In genomic region chr16:96087436-96087835, GRCm38 (mm10) we compare ENCODE assay signal across 17 mouse cellular contexts. TPM values are rescaled to one million over a fixed set of nuclear protein-coding genes. Genes with fewer than 3 reads are reported as not detected.
DNase-seq lines count a peak whose midpoint lies in the region; ATAC-seq and TF ChIP-seq lines count a peak whose summit lies in the region.
"Had no signal": no experiment of that assay in that cellular context is flagged by ENCODE, and none has a peak within 500 bp of the region (broad histone marks: within the 10 kb centered on the region; RNA-seq: fewer than 3 reads in every experiment).

No protein-coding gene starts in this region.

- no peak for TF ChIP-seq RAD21 in CH12.LX (IDR thresholded peaks at IDR 0.05; ENCODE audit: low read depth, low read length)

- H3K4me2 ChIP-seq in hindbrain, postnatal 0 days (ENCODE audit: low read depth, low read length), result no peak overlapping the region
- no peak overlapping the region for H3K4me2 ChIP-seq in hindbrain, embryonic 14.5 days (replicated peaks)
- H3K4me2 ChIP-seq in lung, embryonic 14.5 days, result no peak overlapping the region
- no peak overlapping the region for H3K4me2 ChIP-seq in CH12.LX (ENCODE audit: insufficient read depth, low read depth, poor library complexity, severe bottlenecking)
- H3K4me2 ChIP-seq: embryonic facial prominence, embryonic 12.5 days; forebrain, embryonic 15.5 days; heart, embryonic 13.5 days had no signal

- no peaks in the 10 kb centered on the region for H3K9me3 ChIP-seq in hindbrain, postnatal 0 days (ENCODE audit: low read length)
- H3K9me3 ChIP-seq in hindbrain, embryonic 14.5 days (ENCODE audit: control insufficient read depth, low read length), result no peaks in the 10 kb centered on the region
- no peaks in the 10 kb centered on the region for H3K9me3 ChIP-seq in lung, embryonic 14.5 days (ENCODE audit: low read depth, low read length)
- H3K9me3 ChIP-seq in CH12.LX (replicated peaks; ENCODE audit: low read length), result peaks cover 10% of the 10 kb centered on the region
- H3K9me3 ChIP-seq: embryonic facial prominence, embryonic 12.5 days; forebrain, embryonic 15.5 days; heart, embryonic 13.5 days had no signal

- no peak for DNase-seq in hindbrain, postnatal 0 days (ENCODE audit: low spot score)
- no peak for DNase-seq in hindbrain, embryonic 14.5 days (ENCODE audit: low spot score)
- no peak for DNase-seq in lung, embryonic 14.5 days
- no peak for DNase-seq in lung, postnatal 4 days
- DNase-seq in 416B (ENCODE audit: low read depth) (peak; percentile 24), CH12.LX (ENCODE audit: extremely low read depth) (no peak)
- no peak for DNase-seq in thymus, adult 2 months
- no peak for DNase-seq in adrenal gland, adult 2 months
- DNase-seq: adrenal gland, postnatal 10 days; cerebellum, adult 11-12 months; cerebellum, adult 9-10 months; cerebellum, postnatal 25 days; heart, postnatal 36 days had no signal

- peak; percentile 7; the same call in 1 of the 2 replicates for TF ChIP-seq CTCF in hindbrain, postnatal 0 days (IDR thresholded peaks at IDR 0.05; ENCODE audit: low read depth)
- 0 out of 2 replicates have a peak, but pooled peaks have one; percentile 11 for TF ChIP-seq CTCF in lung, embryonic 14.5 days (IDR thresholded peaks at IDR 0.05; ENCODE audit: low read depth)
- TF ChIP-seq CTCF in CH12.LX (conservative IDR thresholded peaks at IDR 0.05 in 1 of 2, IDR thresholded peaks at IDR 0.05 in 1 of 2; ENCODE audit: low read depth in 2 of 2, low read length in 2 of 2), result peak in 1 of 2 experiments; percentile 11; a peak in 1 of 4 replicates
- TF ChIP-seq CTCF in thymus, adult 2 months (IDR thresholded peaks at IDR 0.05; ENCODE audit: borderline replicate concordance, control insufficient read depth, extremely low read depth, insufficient read depth, low read length, poor library complexity), result no peak

- no peak for ATAC-seq in hindbrain, postnatal 0 days
- no peak for ATAC-seq in hindbrain, embryonic 14.5 days (ENCODE audit: low FRiP score)
- no peak for ATAC-seq in lung, embryonic 14.5 days (ENCODE audit: insufficient read depth)
- ATAC-seq: forebrain, embryonic 15.5 days; hindbrain, embryonic 16.5 days had no signal

- no peak for TF ChIP-seq EP300 in CH12.LX (IDR thresholded peaks at IDR 0.05; ENCODE audit: low read length)

- no peaks in the 10 kb centered on the region for H3K27me3 ChIP-seq in hindbrain, postnatal 0 days (ENCODE audit: insufficient read depth, low read length)
- no peaks in the 10 kb centered on the region for H3K27me3 ChIP-seq in hindbrain, embryonic 14.5 days (ENCODE audit: control insufficient read depth, insufficient read depth, low read length)
- no peaks in the 10 kb centered on the region for H3K27me3 ChIP-seq in lung, embryonic 14.5 days (ENCODE audit: insufficient read depth, low read length)
- peaks cover 94% of the 10 kb centered on the region for H3K27me3 ChIP-seq in CH12.LX (replicated peaks)
- no peaks in the 10 kb centered on the region for H3K27me3 ChIP-seq in thymus, adult 2 months (ENCODE audit: control insufficient read depth, insufficient read depth, low read length)
- H3K27me3 ChIP-seq: embryonic facial prominence, embryonic 12.5 days; forebrain, embryonic 15.5 days; heart, embryonic 13.5 days had no signal

- dilution Hi-C loops in CH12.LX (cut with MboI; ENCODE audit: extremely low pct_ligation_motif_present, extremely low pct_unique_long_range_greater_than_20kb, low sequenced_read_pairs), result no loop called here

- H3K79me2 ChIP-seq in CH12.LX (replicated peaks; ENCODE audit: control insufficient read depth, extremely low read depth, insufficient read depth, poor library complexity, severe bottlenecking), result no peaks in the 10 kb centered on the region

- H3K36me3 ChIP-seq in hindbrain, postnatal 0 days (ENCODE audit: insufficient read depth, low read length), result no peaks in the 10 kb centered on the region
- H3K36me3 ChIP-seq in hindbrain, embryonic 14.5 days (replicated peaks; ENCODE audit: control insufficient read depth, insufficient read depth), result no peaks in the 10 kb centered on the region
- no peaks in the 10 kb centered on the region for H3K36me3 ChIP-seq in lung, embryonic 14.5 days (ENCODE audit: insufficient read depth)
- H3K36me3 ChIP-seq in CH12.LX (replicated peaks in 1 of 2; ENCODE audit: control insufficient read depth in 1 of 2, insufficient read depth in 1 of 2, low read length in 1 of 2), result no peaks in the 10 kb centered on the region
- H3K36me3 ChIP-seq in thymus, adult 2 months (ENCODE audit: control insufficient read depth, insufficient read depth, low read length), result no peaks in the 10 kb centered on the region
- H3K36me3 ChIP-seq: embryonic facial prominence, embryonic 12.5 days; forebrain, embryonic 15.5 days; heart, embryonic 13.5 days had no signal

- no peaks in the 10 kb centered on the region for H3K4me1 ChIP-seq in hindbrain, postnatal 0 days (ENCODE audit: insufficient read depth, low read length)
- peaks cover 6% of the 10 kb centered on the region; the same call in 1 of the 2 replicates for H3K4me1 ChIP-seq in hindbrain, embryonic 14.5 days (replicated peaks; ENCODE audit: control insufficient read depth, insufficient read depth, low read length)
- H3K4me1 ChIP-seq in lung, embryonic 14.5 days (ENCODE audit: insufficient read depth), result peaks cover 4% of the 10 kb centered on the region; the same call in 1 of the 2 replicates
- peaks cover 0 to 23% of the 10 kb centered on the region in 2 experiments; a peak in 2 of 4 replicates for H3K4me1 ChIP-seq in CH12.LX (ENCODE audit: control insufficient read depth in 1 of 2, insufficient read depth in 2 of 2)
- peaks cover 46% of the 10 kb centered on the region for H3K4me1 ChIP-seq in thymus, adult 2 months (replicated peaks; ENCODE audit: control insufficient read depth, insufficient read depth, low read length)

- no peak overlapping the region for H3K4me3 ChIP-seq in hindbrain, postnatal 0 days (ENCODE audit: low read length)
- H3K4me3 ChIP-seq in hindbrain, embryonic 14.5 days (replicated peaks; ENCODE audit: low read length), result no peak overlapping the region
- no peak overlapping the region for H3K4me3 ChIP-seq in lung, embryonic 14.5 days (ENCODE audit: low read depth, low read length)
- H3K4me3 ChIP-seq in CH12.LX (replicated peaks in 1 of 3; ENCODE audit: low read depth in 2 of 3, low read length in 2 of 3, poor library complexity in 1 of 3), result no peak overlapping the region
- H3K4me3 ChIP-seq in thymus, adult 2 months (ENCODE audit: control insufficient read depth, insufficient read depth, low read length), result no peak overlapping the region
- H3K4me3 ChIP-seq: embryonic facial prominence, embryonic 12.5 days; forebrain, embryonic 15.5 days; heart, embryonic 13.5 days had no signal

- H3K9ac ChIP-seq in hindbrain, postnatal 0 days (replicated peaks; ENCODE audit: low read length), result no peak overlapping the region
- no peak overlapping the region for H3K9ac ChIP-seq in hindbrain, embryonic 14.5 days
- H3K9ac ChIP-seq in lung, embryonic 14.5 days, result no peak overlapping the region
- no peak overlapping the region for H3K9ac ChIP-seq in CH12.LX (ENCODE audit: insufficient read depth, low read depth)
- H3K9ac ChIP-seq: embryonic facial prominence, embryonic 12.5 days; forebrain, embryonic 15.5 days; heart, embryonic 13.5 days had no signal

- 80% methylated on average over 4 of the region's 4 CpGs for WGBS in hindbrain, postnatal 0 days
- 79% methylated on average over 4 of the region's 4 CpGs for WGBS in hindbrain, embryonic 14.5 days
- WGBS in lung, embryonic 14.5 days, result 75% methylated on average over 4 of the region's 4 CpGs
- WGBS in thymus, adult 2 months, result 54% methylated on average over 4 of the region's 4 CpGs

- TF ChIP-seq POLR2A in CH12.LX (IDR thresholded peaks at IDR 0.05; ENCODE audit: low read depth, low read length), result no peak
- no peak for TF ChIP-seq POLR2A in thymus, adult 2 months (IDR thresholded peaks at IDR 0.05; ENCODE audit: control insufficient read depth, extremely low read depth, insufficient read depth, low read length, poor library complexity)

- no peak overlapping the region for H3K27ac ChIP-seq in hindbrain, postnatal 0 days
- H3K27ac ChIP-seq in hindbrain, embryonic 14.5 days, result no peak overlapping the region
- H3K27ac ChIP-seq in lung, embryonic 14.5 days (ENCODE audit: low read depth), result no peak overlapping the region
- H3K27ac ChIP-seq in CH12.LX (ENCODE audit: insufficient read depth, low read depth), result no peak overlapping the region
- H3K27ac ChIP-seq in thymus, adult 2 months (ENCODE audit: control insufficient read depth, insufficient read depth, low read length), result no peak overlapping the region
- H3K27ac ChIP-seq: embryonic facial prominence, embryonic 12.5 days; forebrain, embryonic 15.5 days; heart, embryonic 13.5 days had no signal

- in situ Hi-C loops in CH12.LX (cut with MboI; ENCODE audit: low pct_ligation_motif_present, low pct_unique_long_range_greater_than_20kb, low sequenced_read_pairs), result no loop called here

RNA-seq across cellular contexts. Expression of gene Brwd1, which starts 5.1 kb away (rescaled TPM):
- 128 and 130 TPM in 2 replicates for total RNA-seq in hindbrain, postnatal 0 days (2014; rRNA removed)
- 135 and 144 TPM in 2 replicates for polyA plus RNA-seq in hindbrain, postnatal 0 days (2015; fragmentation: Nextera tagmentation; extraction: Ambion mirVana)
- 316 and 319 TPM in 2 replicates for polyA plus RNA-seq in hindbrain, embryonic 14.5 days (2014; fragmentation: Nextera tagmentation; extraction: Ambion mirVana)
- 107 and 109 TPM in 2 replicates for polyA plus RNA-seq in lung, embryonic 14.5 days (2014; fragmentation: Nextera tagmentation; extraction: Ambion mirVana)
- 7.1 and 8.1 TPM in 2 replicates for total RNA-seq in CH12.LX (2012; rRNA removed)
- total RNA-seq in CH12.LX (2014; rRNA removed), result 4.3 and 4.4 TPM in 2 replicates
- 3.4 and 4.4 TPM in 2 replicates for polyA plus RNA-seq in CH12.LX (2012; ENCODE audit: insufficient read length, low read depth)
- 48.5 and 62.1 TPM in 2 replicates for polyA plus RNA-seq in thymus, adult 2 months (2012; rRNA removed)
- 10 to 100 TPM; 62.3 to 73.5 TPM for total RNA-seq in adrenal gland, adult 2 months (2021)
- 16.8 and 29.0 TPM in 2 replicates for polyA plus RNA-seq in adrenal gland, adult 2 months (2012; rRNA removed)

RNA-seq across cellular contexts. Expression of gene Hmgn1, which starts 40.1 kb away (rescaled TPM):
- 85.9 and 103 TPM in 2 replicates for total RNA-seq in hindbrain, postnatal 0 days (2014; rRNA removed)
- polyA plus RNA-seq in hindbrain, postnatal 0 days (2015; fragmentation: Nextera tagmentation; extraction: Ambion mirVana), result 207 and 258 TPM in 2 replicates
- polyA plus RNA-seq in hindbrain, embryonic 14.5 days (2014; fragmentation: Nextera tagmentation; extraction: Ambion mirVana), result 292 and 300 TPM in 2 replicates
- 746 and 786 TPM in 2 replicates for polyA plus RNA-seq in lung, embryonic 14.5 days (2014; fragmentation: Nextera tagmentation; extraction: Ambion mirVana)
- total RNA-seq in CH12.LX (2012; rRNA removed) (243 and 304 TPM in 2 replicates), CH12.LX (2014; rRNA removed) (394 and 426 TPM in 2 replicates)
- polyA plus RNA-seq in CH12.LX (2012; ENCODE audit: insufficient read length, low read depth), result 745 and 979 TPM in 2 replicates
- 28.5 and 31.4 TPM in 2 replicates for polyA plus RNA-seq in thymus, adult 2 months (2012; rRNA removed)
- total RNA-seq in adrenal gland, adult 2 months (2021), result 100 to 1,000 TPM; 215 to 238 TPM
- polyA plus RNA-seq in adrenal gland, adult 2 months (2012; rRNA removed), result 12.9 and 14.9 TPM in 2 replicates

RNA-seq across cellular contexts. Expression of gene Wrb, which starts 57.8 kb away (rescaled TPM):
- total RNA-seq in hindbrain, postnatal 0 days (2014; rRNA removed), result 151 and 154 TPM in 2 replicates
- polyA plus RNA-seq in hindbrain, postnatal 0 days (2015; fragmentation: Nextera tagmentation; extraction: Ambion mirVana), result 190 and 196 TPM in 2 replicates
- polyA plus RNA-seq in hindbrain, embryonic 14.5 days (2014; fragmentation: Nextera tagmentation; extraction: Ambion mirVana), result 214 and 242 TPM in 2 replicates
- polyA plus RNA-seq in lung, embryonic 14.5 days (2014; fragmentation: Nextera tagmentation; extraction: Ambion mirVana), result 53.3 and 56.2 TPM in 2 replicates
- 34.5 and 40.3 TPM in 2 replicates for total RNA-seq in CH12.LX (2012; rRNA removed)
- 58.8 and 59.7 TPM in 2 replicates for total RNA-seq in CH12.LX (2014; rRNA removed)
- polyA plus RNA-seq in CH12.LX (2012; ENCODE audit: insufficient read length, low read depth), result 45.2 and 51.3 TPM in 2 replicates
- 38.3 and 44.6 TPM in 2 replicates for polyA plus RNA-seq in thymus, adult 2 months (2012; rRNA removed)
- total RNA-seq in adrenal gland, adult 2 months (2021), result 10 to 100 TPM; 23.4 to 45.2 TPM
- polyA plus RNA-seq in adrenal gland, adult 2 months (2012; rRNA removed), result 50.0 and 84.1 TPM in 2 replicates
